Comparison of ENCODE assay signal across 14 mouse cellular contexts in the genomic region with DNA sequence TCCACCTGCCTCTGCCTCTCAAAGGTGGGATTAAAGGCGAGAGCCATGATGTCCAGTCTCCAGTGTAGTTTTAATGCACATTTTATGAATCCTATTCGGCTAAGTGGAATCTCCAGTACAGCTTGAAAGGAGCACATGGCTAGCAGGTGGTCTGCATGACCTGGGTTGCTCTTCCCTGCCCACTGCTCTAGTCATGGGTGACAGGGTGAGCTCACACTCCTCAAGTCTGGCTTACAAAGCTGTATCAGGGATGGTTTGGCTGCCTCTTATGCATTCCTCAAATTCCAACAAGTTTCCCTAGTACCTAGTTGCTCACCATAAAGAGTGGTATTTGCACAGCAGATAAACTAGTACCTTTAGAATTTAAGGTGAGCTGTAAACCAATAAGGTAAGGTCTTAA. TPM values are rescaled to one million over a fixed set of nuclear protein-coding genes. Genes with fewer than 3 reads are reported as not detected.
"Had no signal": no experiment of that assay in that cellular context is flagged by ENCODE, and none has a peak within 500 bp of the region (broad histone marks: within the 10 kb centered on the region; RNA-seq: fewer than 3 reads in every experiment).

No protein-coding gene starts in this region.

- H3K4me3 ChIP-seq: limb, embryonic 13.5 days; midbrain, embryonic 15.5 days; neural tube, embryonic 12.5 days had no signal

- H3K4me1 ChIP-seq: midbrain, embryonic 15.5 days; neural tube, embryonic 12.5 days had no signal

- ATAC-seq: intestine, embryonic 16.5 days; midbrain, embryonic 15.5 days had no signal

- H3K27ac ChIP-seq: limb, embryonic 13.5 days; liver, embryonic 14.5 days; midbrain, embryonic 15.5 days; neural tube, embryonic 12.5 days; stomach, postnatal 0 days had no signal

- H3K9me3 ChIP-seq: limb, embryonic 13.5 days; midbrain, embryonic 15.5 days; neural tube, embryonic 12.5 days had no signal

- DNase-seq: kidney, adult 8-10 months; kidney, postnatal 36 days; layer of hippocampus, adult 9-11 months; layer of hippocampus, postnatal 36 days; lung, adult 18-20 months; thymus, postnatal 4 days had no signal

- H3K4me2 ChIP-seq: limb, embryonic 13.5 days; midbrain, embryonic 11.5 days; midbrain, embryonic 15.5 days; neural tube, embryonic 12.5 days had no signal

- H3K27me3 ChIP-seq: limb, embryonic 13.5 days; midbrain, embryonic 15.5 days; neural tube, embryonic 12.5 days had no signal

- H3K9ac ChIP-seq: limb, embryonic 13.5 days; liver, embryonic 14.5 days; midbrain, embryonic 15.5 days; neural tube, embryonic 12.5 days had no signal

RNA-seq across cellular contexts. Expression of a gene that starts 19.9 kb away (rescaled TPM):
- total RNA-seq: neutrophil, adult 5-6 weeks had no signal
